Mouse (Mus musculus) heart, postnatal 0 days (tissue): ENCODE data around the gene Gab1. TPM values are rescaled to one million over a fixed set of nuclear protein-coding genes. Genes with fewer than 3 reads are reported as not detected.

ENCODE experiments used
- ATAC-seq: fragments of 200-750 bp; cut with Nextera tagmentation; 2 replicates; pipeline ENCODE4 v1.8.0; 2017; ENCODE audit warnings: low read depth, moderate number of reproducible peaks, moderate library complexity; ENCODE audit not compliant: insufficient read depth
- DNase-seq: peaks from one replicate; pipeline ENCODE4 v3.0.0-alpha.2; 2016; ENCODE audit warnings: low spot score
- H3K27ac ChIP-seq: fragments of 300-500 bp; sonication (generic); 2 replicates; pipeline ENCODE4 v1.5.1; 2014; ENCODE audit warnings: low read depth, mild to moderate bottlenecking
- H3K27me3 ChIP-seq: fragments of 300-500 bp; sonication (generic); 2 replicates; pipeline ENCODE4 v1.6.1; 2014; ENCODE audit warnings: low read length, mixed read lengths; ENCODE audit not compliant: control insufficient read depth, insufficient read depth
- H3K36me3 ChIP-seq: fragments of 300-500 bp; sonication (generic); replicated peaks from 2 replicates; pipeline ENCODE4 v1.6.1; 2014; ENCODE audit warnings: low read length, mixed read lengths; ENCODE audit not compliant: control insufficient read depth, insufficient read depth
- H3K4me1 ChIP-seq: fragments of 300-500 bp; sonication (generic); 2 replicates; pipeline ENCODE4 v1.6.1; 2014; ENCODE audit warnings: antibody characterized with exemption; ENCODE audit not compliant: control insufficient read depth, insufficient read depth
- H3K4me2 ChIP-seq: fragments of 300-500 bp; sonication (generic); 2 replicates; pipeline ENCODE4 v1.6.1; 2014; ENCODE audit warnings: low read depth, mild to moderate bottlenecking, low read length, moderate library complexity
- H3K4me3 ChIP-seq: fragments of 300-500 bp; sonication (generic); 2 replicates; pipeline ENCODE4 v1.5.1; 2014; ENCODE audit warnings: low read depth, low read length
- H3K9ac ChIP-seq: fragments of 300-500 bp; sonication (generic); replicated peaks from 2 replicates; pipeline ENCODE4 v1.6.1; 2014; ENCODE audit warnings: low read depth, low read length, mixed read lengths
- H3K9me3 ChIP-seq: fragments of 300-500 bp; sonication (generic); replicated peaks from 2 replicates; pipeline ENCODE4 v1.6.1; 2016; ENCODE audit warnings: low read length; ENCODE audit not compliant: control insufficient read depth
- CTCF ChIP-seq: IDR thresholded peaks from 2 replicates; pipeline ENCODE4 v1.5.1; 2016; ENCODE audit warnings: antibody characterized with exemption, control low read depth, low read depth
- EP300 ChIP-seq: IDR thresholded peaks from 2 replicates; pipeline ENCODE4 v1.6.1; 2016; ENCODE audit warnings: antibody characterized with exemption, low read depth
- WGBS: fragments of 180-500 bp; shearing (Covaris S2); extraction: QIAGEN DNeasy Blood & Tissue Kit; methylation state at CpG from one replicate; pipeline ENCODE4 v1.1.7; 2014; 5-methylcytosine and 5-hydroxymethylcytosine counted together
- polyA plus RNA-seq: library from polyadenylated mRNA; unstranded; fragments of >200 nt; fragmentation: Nextera tagmentation; extraction: Ambion mirVana; gene quantifications from 2 replicates; pipeline ENCODE4 v1.2.1, GENCODE M21; 2015
- total RNA-seq: library from RNA; depleted of rRNA; stranded (reverse); fragments of >200 nt; gene quantifications from 2 replicates; pipeline ENCODE4 v1.2.3, GENCODE M21; 2014; ENCODE audit warnings: low replicate concordance

Gab1 gene
- total and polyA plus RNA-seq, 2 experiments from 2014 or later: 18.8 to 54.0 TPM

DNA sequence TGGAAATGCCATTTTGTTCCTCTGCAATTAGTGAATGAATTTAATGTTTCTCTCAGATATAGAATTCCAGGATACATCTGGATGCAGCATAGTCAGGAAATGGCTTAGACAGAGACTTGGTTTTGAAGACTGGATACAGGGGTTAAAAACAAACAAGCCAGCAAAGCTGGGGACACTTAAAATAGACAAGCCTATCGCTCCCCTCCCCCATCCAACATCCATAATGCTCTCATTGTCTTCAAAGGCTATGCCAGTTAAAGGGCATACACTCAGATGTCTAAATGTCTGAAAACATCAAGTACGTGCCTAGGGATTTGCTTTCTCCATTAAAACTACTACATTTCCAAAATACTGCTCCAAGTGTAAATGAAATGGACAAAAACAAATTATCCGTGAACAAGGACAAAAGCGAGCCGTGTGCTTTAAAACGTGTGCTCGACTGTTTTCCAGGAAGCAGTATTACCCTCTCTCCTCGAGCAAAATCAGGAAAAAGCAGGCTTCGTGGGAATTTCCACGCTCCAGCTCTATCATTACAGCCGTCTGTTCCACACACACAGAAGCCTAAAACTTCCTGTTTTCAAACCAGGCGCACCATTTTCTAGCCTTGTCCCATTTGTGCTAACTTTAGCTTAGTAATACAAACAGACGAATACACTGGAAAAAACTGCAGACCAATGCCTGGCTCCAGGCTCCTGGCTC is 72.4 kb downstream of the Gab1 start:
- Histone ChIP-seq H3K4me1 (peaks cover 70% of the 10 kb centered on the region), H3K4me2 (peak overlapping the region; percentile 14; the same call in 1 of the 2 replicates), H3K9me3 (no peaks in the 10 kb centered on the region), H3K36me3 (no peaks in the 10 kb centered on the region), H3K27me3 (no peaks in the 10 kb centered on the region), H3K4me3 (no peak overlapping the region), H3K27ac (peak overlapping the region; percentile 71), H3K9ac (no peak overlapping the region)
- DNase-seq: no peak
- 29% methylated on average over 13 of the region's 13 CpGs for WGBS
- no peak for ATAC-seq
- TF ChIP-seq EP300 (no peak), CTCF (no peak)

DNA sequence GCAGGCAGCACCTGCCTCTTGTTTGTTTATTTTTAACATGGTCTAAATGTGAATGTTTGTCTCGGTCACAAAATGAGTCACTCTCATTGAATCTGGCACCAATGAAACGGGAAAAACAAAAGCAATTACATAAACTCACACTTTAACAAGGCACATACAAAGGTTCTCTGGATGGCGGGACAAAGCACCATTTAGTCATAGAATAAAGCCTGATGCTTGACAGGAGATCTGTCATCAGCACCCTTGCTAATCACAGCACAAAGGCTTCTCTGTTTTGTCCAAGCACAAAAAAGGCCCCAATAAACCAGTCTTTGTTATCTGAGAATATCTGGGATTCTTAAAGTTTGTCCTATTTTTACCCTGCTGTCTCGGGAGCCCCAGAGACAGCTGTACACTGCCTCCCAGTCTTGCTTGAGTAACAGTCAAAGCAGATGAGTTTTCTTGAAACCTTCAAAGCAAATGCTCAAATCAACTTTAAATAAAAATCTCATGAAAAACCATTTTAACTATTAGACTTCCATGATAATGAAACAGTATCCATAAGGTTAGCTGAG is 76.2 kb downstream of the Gab1 start:
- Histone ChIP-seq H3K27ac (peak overlapping the region; percentile 59), H3K9ac (no peak overlapping the region; the same call in 1 of the 2 replicates)
- 28% methylated on average over 4 of the region's 4 CpGs for WGBS

DNA sequence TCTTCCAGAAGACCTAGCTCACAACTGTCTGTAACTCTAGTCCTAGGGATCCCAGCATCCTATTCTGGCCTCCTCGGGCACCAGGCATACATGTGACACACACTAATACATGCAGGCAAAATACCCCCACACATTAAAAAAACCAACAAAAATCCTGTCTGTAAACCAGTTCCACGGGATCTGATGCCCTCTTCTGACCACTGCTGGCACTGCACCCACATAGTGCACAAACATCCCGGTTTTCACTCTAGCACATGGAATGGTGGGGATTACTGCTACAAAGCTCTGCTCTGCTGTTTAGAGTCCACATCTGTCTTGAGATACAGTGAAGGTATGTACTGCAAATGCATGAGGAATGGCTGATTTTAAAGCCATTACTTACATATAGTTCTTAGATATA is 81.5 kb downstream of the Gab1 start:
- DNase-seq: no peak
- H3K27ac ChIP-seq: peak overlapping the region; percentile 25; the same call in 1 of the 2 replicates

More for the DNA sequence above, 76.2 kb downstream of the Gab1 start:
- H3K36me3 ChIP-seq: peaks cover 3% of the 10 kb centered on the region; the same call in 1 of the 2 replicates
- ATAC-seq (no peak), DNase-seq (no peak)
- H3K4me1 ChIP-seq: peaks cover 44% of the 10 kb centered on the region
- H3K4me3 ChIP-seq: no peak overlapping the region
- H3K4me2 ChIP-seq: no peak overlapping the region
- H3K27me3 ChIP-seq: no peaks in the 10 kb centered on the region
- no peak for TF ChIP-seq EP300
- no peak for TF ChIP-seq CTCF
- H3K9me3 ChIP-seq: no peaks in the 10 kb centered on the region

DNA sequence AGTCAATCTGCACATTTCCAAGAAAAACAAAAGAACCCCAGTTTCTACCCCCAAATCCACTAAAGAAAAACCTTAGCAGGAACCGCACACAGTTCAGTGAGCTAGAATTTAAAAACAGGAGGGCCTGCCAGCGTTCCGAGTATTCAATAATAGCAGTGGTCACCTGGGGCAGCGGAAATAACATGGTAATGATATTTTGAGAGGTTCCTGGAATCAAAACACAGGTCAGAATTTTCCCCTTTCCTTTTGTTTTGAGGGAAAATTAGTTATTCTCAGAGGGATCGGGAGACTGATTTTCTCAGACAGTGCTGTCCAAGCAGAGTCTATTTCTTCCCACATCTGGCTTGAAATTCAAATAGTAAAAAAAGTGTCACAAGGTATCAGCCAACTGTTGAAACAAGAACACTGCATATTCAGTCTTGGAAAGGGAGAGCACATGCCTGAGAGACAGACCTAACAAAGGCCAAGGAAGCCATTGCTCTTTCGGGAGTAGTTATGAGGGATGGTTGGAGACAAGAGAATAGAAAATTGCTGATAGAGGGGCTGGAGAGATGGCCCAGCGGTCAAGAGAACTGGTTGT is 82.0 kb downstream of the Gab1 start:
- Histone ChIP-seq H3K4me1 (peaks cover 3% of the 10 kb centered on the region; the same call in 1 of the 2 replicates), H3K9me3 (no peaks in the 10 kb centered on the region), H3K36me3 (peaks cover 3% of the 10 kb centered on the region; the same call in 1 of the 2 replicates), H3K4me2 (no peak overlapping the region), H3K27ac (peak overlapping the region; percentile 25; the same call in 1 of the 2 replicates), H3K9ac (no peak overlapping the region), H3K27me3 (no peaks in the 10 kb centered on the region), H3K4me3 (no peak overlapping the region)
- no peak for ATAC-seq
- TF ChIP-seq CTCF: no peak
- TF ChIP-seq EP300: no peak
- no peak for DNase-seq
- 70% methylated on average over 7 of the region's 7 CpGs for WGBS

More for the DNA sequence above, 81.5 kb downstream of the Gab1 start:
- Histone ChIP-seq H3K9me3 (no peaks in the 10 kb centered on the region), H3K27me3 (no peaks in the 10 kb centered on the region), H3K4me3 (no peak overlapping the region), H3K4me1 (peaks cover 8% of the 10 kb centered on the region), H3K9ac (no peak overlapping the region), H3K4me2 (no peak overlapping the region), H3K36me3 (peaks cover 3% of the 10 kb centered on the region; the same call in 1 of the 2 replicates)
- no peak for ATAC-seq
- WGBS: 96% methylated on average over 3 of the region's 3 CpGs
- TF ChIP-seq EP300 (no peak), CTCF (peak; percentile 18)

DNA sequence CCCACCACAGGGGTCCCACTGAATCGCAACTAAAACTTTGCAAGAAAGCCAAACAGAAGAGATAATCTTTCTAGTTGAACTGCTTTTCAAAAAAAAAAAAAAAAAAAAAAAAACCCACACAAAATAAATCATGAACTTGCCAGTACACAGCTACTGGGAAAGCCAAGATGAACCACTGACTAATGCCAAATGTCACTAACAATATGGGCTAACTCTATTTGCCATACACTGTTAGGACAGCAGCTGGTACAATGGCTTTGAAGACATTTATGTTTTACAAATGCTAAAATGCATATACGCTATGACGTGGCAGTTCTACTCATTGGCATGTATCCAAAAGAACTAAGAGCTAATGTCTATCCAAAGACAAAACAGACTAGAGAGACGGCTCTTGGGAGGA is 84.2 kb downstream of the Gab1 start:
- Histone ChIP-seq H3K4me1 (no peaks in the 10 kb centered on the region; the same call in 1 of the 2 replicates), H3K4me2 (no peak overlapping the region), H3K27me3 (no peaks in the 10 kb centered on the region), H3K27ac (no peak overlapping the region), H3K4me3 (no peak overlapping the region), H3K36me3 (peaks cover 8% of the 10 kb centered on the region), H3K9ac (no peak overlapping the region), H3K9me3 (no peaks in the 10 kb centered on the region)
- DNase-seq (no peak), ATAC-seq (no peak)
- WGBS: 68% methylated on average over 4 of the region's 4 CpGs
- TF ChIP-seq EP300: no peak
- TF ChIP-seq CTCF: no peak
